Mouse (Mus musculus) embryonic fibroblast, embryonic 13.5 days (primary cell): ENCODE data around the gene Lmo7.

Experiments used
- CTCF ChIP-seq: IDR thresholded peaks from 2 replicates; pipeline ENCODE4 v1.5.1; 2011; ENCODE audit warnings: mild to moderate bottlenecking, control low read depth, low read length, moderate library complexity, borderline replicate concordance; ENCODE audit not compliant: insufficient read depth
- POLR2A ChIP-seq: IDR thresholded peaks from 2 replicates; pipeline ENCODE4 v1.6.1; 2011; ENCODE audit warnings: low read depth, mild to moderate bottlenecking, control low read depth, low read length, moderate library complexity

DNA sequence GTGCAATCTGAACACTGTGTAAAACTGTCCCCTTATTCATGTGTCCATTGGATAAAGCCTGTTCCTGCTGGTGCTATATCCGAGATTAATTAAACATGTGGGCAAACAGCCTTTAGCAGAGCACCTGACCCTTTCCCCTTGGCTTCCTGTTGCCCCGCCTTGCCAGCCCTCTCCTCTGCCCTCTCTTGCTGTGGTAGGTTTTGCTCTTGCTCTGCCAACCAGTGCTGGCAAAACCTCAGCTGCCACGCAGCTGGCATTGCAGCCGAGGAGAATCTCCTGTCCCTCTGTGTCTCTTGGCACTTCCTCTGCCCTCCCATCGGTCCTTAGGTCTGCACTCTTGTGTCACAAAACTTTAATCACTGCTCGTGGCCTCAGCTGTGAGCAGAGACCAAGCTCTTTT is 100.4 kb downstream of the Lmo7 start:
- TF ChIP-seq CTCF (no peak), POLR2A (no peak)
